Mouse (Mus musculus) embryonic facial prominence, embryonic 14.5 days (tissue): ENCODE results near the gene Sft2d1. TPM values are rescaled to one million over a fixed set of nuclear protein-coding genes. Genes with fewer than 3 reads are reported as not detected.

Experiments
- ATAC-seq: fragments of 200-750 bp; cut with Nextera tagmentation; 2 replicates; pipeline ENCODE4 v1.8.0; 2017; ENCODE audit warnings: low read depth, moderate number of reproducible peaks, moderate TSS enrichment
- DNase-seq: peaks from one replicate; pipeline ENCODE4 v3.0.0-alpha.2; 2015; ENCODE audit warnings: low spot score
- H3K27ac ChIP-seq: fragments of 300-500 bp; sonication (generic); replicated peaks from 2 replicates; pipeline ENCODE4 v1.5.1; 2014; ENCODE audit warnings: low read depth, mild to moderate bottlenecking, low read length, moderate library complexity
- H3K27me3 ChIP-seq: fragments of 300-500 bp; sonication (generic); replicated peaks from 2 replicates; pipeline ENCODE4 v1.6.1; 2014; ENCODE audit warnings: low read length; ENCODE audit not compliant: control insufficient read depth, insufficient read depth
- H3K36me3 ChIP-seq: fragments of 300-500 bp; sonication (generic); 2 replicates; pipeline ENCODE4 v1.6.1; 2014; ENCODE audit warnings: low read length, mixed read lengths; ENCODE audit not compliant: control insufficient read depth, insufficient read depth
- H3K4me1 ChIP-seq: fragments of 300-500 bp; sonication (generic); 2 replicates; pipeline ENCODE4 v1.6.1; 2014; ENCODE audit warnings: antibody characterized with exemption, low read length; ENCODE audit not compliant: control insufficient read depth, insufficient read depth
- H3K4me2 ChIP-seq: fragments of 300-500 bp; sonication (generic); 2 replicates; pipeline ENCODE4 v1.6.1; 2014; ENCODE audit warnings: low read depth, mild to moderate bottlenecking, low read length, moderate library complexity, mixed read lengths
- H3K4me3 ChIP-seq: fragments of 300-500 bp; sonication (generic); 2 replicates; pipeline ENCODE4 v1.5.1; 2014; ENCODE audit warnings: low read depth, mild to moderate bottlenecking, low read length
- H3K9ac ChIP-seq: fragments of 300-500 bp; sonication (generic); 2 replicates; pipeline ENCODE4 v1.6.1; 2014; ENCODE audit warnings: low read depth, mild to moderate bottlenecking, low read length, moderate library complexity, mixed read lengths
- H3K9me3 ChIP-seq: fragments of 300-500 bp; sonication (generic); 2 replicates; pipeline ENCODE4 v1.6.1; 2016; ENCODE audit warnings: low read length; ENCODE audit not compliant: control insufficient read depth
- WGBS: fragments of 180-500 bp; shearing (Covaris S2); extraction: QIAGEN DNeasy Blood & Tissue Kit; methylation state at CpG from one replicate; pipeline ENCODE4 v1.1.7; 2014; 5-methylcytosine and 5-hydroxymethylcytosine counted together
- polyA plus RNA-seq: library from polyadenylated mRNA; unstranded; fragments of >200 nt; fragmentation: Nextera tagmentation; extraction: Ambion mirVana; gene quantifications from 2 replicates; pipeline ENCODE4 v1.2.1, GENCODE M21; 2014

Sft2d1 gene
- polyA plus RNA-seq, 1 experiment from 2014 or later = 72.2 TPM

GRCm38 (mm10) chr17:8361281-8362103 is 50.6 kb downstream of the Sft2d1 start:
- 61% methylated on average over 10 of the region's 10 CpGs for WGBS
- no peak overlapping the region for H3K27ac ChIP-seq
- peaks cover 13% of the 10 kb centered on the region for H3K4me1 ChIP-seq
- ATAC-seq (0 out of 2 replicates have a peak, but pooled peaks have one; percentile 6), DNase-seq (peak; percentile 53)
- H3K36me3 ChIP-seq = no peaks in the 10 kb centered on the region
- no peaks in the 10 kb centered on the region for H3K27me3 ChIP-seq
- no peak overlapping the region for H3K4me3 ChIP-seq
- H3K9me3 ChIP-seq = no peaks in the 10 kb centered on the region
- no peak overlapping the region for H3K9ac ChIP-seq
- H3K4me2 ChIP-seq = no peak overlapping the region

GRCm38 (mm10) chr17:8367514-8368480 is 56.9 kb downstream of the Sft2d1 start:
- WGBS = 14% methylated on average over 19 of the region's 20 CpGs
- ATAC-seq (peak; percentile 45; the same call in 1 of the 2 replicates), DNase-seq (peak; percentile 69)
- peaks cover 30% of the 10 kb centered on the region for H3K4me1 ChIP-seq
- no peaks in the 10 kb centered on the region for H3K36me3 ChIP-seq
- no peak overlapping the region for H3K4me3 ChIP-seq
- no peaks in the 10 kb centered on the region for H3K9me3 ChIP-seq
- peak overlapping the region; percentile 39 for H3K4me2 ChIP-seq
- peak overlapping the region; percentile 73 for H3K27ac ChIP-seq
- H3K9ac ChIP-seq = peak overlapping the region; percentile 40; the same call in 1 of the 2 replicates
- H3K27me3 ChIP-seq = no peaks in the 10 kb centered on the region

GRCm38 (mm10) chr17:8368570-8368969 is 57.7 kb downstream of the Sft2d1 start:
- Histone ChIP-seq H3K27ac (no peak overlapping the region; the same call in 1 of the 2 replicates), H3K9me3 (no peaks in the 10 kb centered on the region), H3K4me1 (peaks cover 30% of the 10 kb centered on the region), H3K27me3 (no peaks in the 10 kb centered on the region), H3K36me3 (no peaks in the 10 kb centered on the region), H3K9ac (no peak overlapping the region), H3K4me2 (peak overlapping the region; percentile 39; the same call in 1 of the 2 replicates), H3K4me3 (no peak overlapping the region)
- 22% methylated on average over 8 of the region's 8 CpGs for WGBS
- ATAC-seq = peak; percentile 38; the same call in 1 of the 2 replicates
- DNase-seq = peak; percentile 76

- ATAC-seq (no peak), DNase-seq (no peak)
- Histone ChIP-seq H3K36me3 (no peaks in the 10 kb centered on the region), H3K9me3 (no peaks in the 10 kb centered on the region), H3K9ac (no peak overlapping the region), H3K4me1 (peaks cover 30% of the 10 kb centered on the region), H3K27ac (no peak overlapping the region), H3K4me2 (no peak overlapping the region), H3K27me3 (no peaks in the 10 kb centered on the region), H3K4me3 (no peak overlapping the region)
- WGBS = 73% methylated on average over 2 of the region's 2 CpGs
Measured at GRCm38 (mm10) chr17:8369171-8369570, 58.3 kb downstream of the Sft2d1 start.

- Histone ChIP-seq H3K4me3 (no peak overlapping the region), H3K4me2 (no peak overlapping the region), H3K27ac (no peak overlapping the region), H3K36me3 (no peaks in the 10 kb centered on the region), H3K4me1 (peaks cover 30% of the 10 kb centered on the region), H3K9me3 (no peaks in the 10 kb centered on the region), H3K9ac (no peak overlapping the region), H3K27me3 (no peaks in the 10 kb centered on the region)
- DNase-seq (no peak), ATAC-seq (no peak)
- WGBS = 28% methylated on average over 13 of the region's 13 CpGs
Measured at GRCm38 (mm10) chr17:8370634-8371229, 59.8 kb downstream of the Sft2d1 start.

GRCm38 (mm10) chr17:8371834-8372233 is 60.9 kb downstream of the Sft2d1 start:
- Histone ChIP-seq H3K4me3 (peak overlapping the region; percentile 36), H3K9ac (peak overlapping the region; percentile 59)
- WGBS = 0% methylated on average over 6 of the region's 7 CpGs

GRCm38 (mm10) chr17:8372286-8373046 is 61.6 kb downstream of the Sft2d1 start:
- 2% methylated on average over 18 of the region's 18 CpGs for WGBS
- peak; percentile 34 for ATAC-seq

More at GRCm38 (mm10) chr17:8371834-8372233, 60.9 kb downstream of the Sft2d1 start:
- peak overlapping the region; percentile 72 for H3K4me2 ChIP-seq
- no peaks in the 10 kb centered on the region for H3K36me3 ChIP-seq
- peaks cover 28% of the 10 kb centered on the region for H3K4me1 ChIP-seq
- no peaks in the 10 kb centered on the region for H3K27me3 ChIP-seq
- no peaks in the 10 kb centered on the region for H3K9me3 ChIP-seq
- peak overlapping the region; percentile 91 for H3K27ac ChIP-seq
- ATAC-seq (peak; percentile 89), DNase-seq (peak; percentile 93)

More at GRCm38 (mm10) chr17:8372286-8373046, 61.6 kb downstream of the Sft2d1 start:
- Histone ChIP-seq H3K4me2 (peak overlapping the region; percentile 72), H3K27me3 (no peaks in the 10 kb centered on the region), H3K9me3 (no peaks in the 10 kb centered on the region), H3K9ac (peak overlapping the region; percentile 59), H3K4me1 (peaks cover 22% of the 10 kb centered on the region), H3K4me3 (peak overlapping the region; percentile 36), H3K27ac (peak overlapping the region; percentile 91), H3K36me3 (no peaks in the 10 kb centered on the region)
- DNase-seq = peak; percentile 78
